Mouse (Mus musculus) midbrain, embryonic 11.5 days (tissue): ENCODE data around the gene Zbtb20. TPM values are rescaled to one million over a fixed set of nuclear protein-coding genes. Genes with fewer than 3 reads are reported as not detected.

ENCODE experiments used
- ATAC-seq: fragments of 200-750 bp; cut with Nextera tagmentation; 2 replicates; pipeline ENCODE4 v1.8.0; 2017; ENCODE audit warnings: moderate TSS enrichment, moderate library complexity; ENCODE audit not compliant: low FRiP score
- DNase-seq: peaks from one replicate; pipeline ENCODE4 v3.0.0; 2015; ENCODE audit warnings: low spot score; ENCODE audit errors: missing footprints
- H3K27ac ChIP-seq: fragments of 300-500 bp; sonication (generic); 2 replicates; pipeline ENCODE4 v1.5.1; 2014; ENCODE audit warnings: low read depth, low read length
- H3K27me3 ChIP-seq: fragments of 300-500 bp; sonication (generic); 2 replicates; pipeline ENCODE4 v1.6.1; 2014; ENCODE audit warnings: mild to moderate bottlenecking, low read length, moderate library complexity, mixed read lengths; ENCODE audit not compliant: control insufficient read depth, insufficient read depth
- H3K36me3 ChIP-seq: fragments of 300-500 bp; sonication (generic); 2 replicates; pipeline ENCODE4 v1.6.1; 2014; ENCODE audit warnings: mild to moderate bottlenecking, low read length, moderate library complexity, mixed read lengths; ENCODE audit not compliant: control insufficient read depth, insufficient read depth
- H3K4me1 ChIP-seq: fragments of 300-500 bp; sonication (generic); 2 replicates; pipeline ENCODE4 v1.6.1; 2014; ENCODE audit warnings: low read length; ENCODE audit not compliant: control insufficient read depth, insufficient read depth
- H3K4me2 ChIP-seq: fragments of 300-500 bp; sonication (generic); 2 replicates; pipeline ENCODE4 v1.6.1; 2014; ENCODE audit warnings: mild to moderate bottlenecking, moderate library complexity
- H3K4me3 ChIP-seq: fragments of 300-500 bp; sonication (generic); 2 replicates; pipeline ENCODE4 v1.5.1; 2014; ENCODE audit warnings: low read depth, low read length
- H3K9ac ChIP-seq: fragments of 300-500 bp; sonication (generic); 2 replicates; pipeline ENCODE4 v1.6.1; 2014; ENCODE audit warnings: low read length
- H3K9me3 ChIP-seq: fragments of 300-500 bp; sonication (generic); 2 replicates; pipeline ENCODE4 v1.6.1; 2016; ENCODE audit warnings: low read length; ENCODE audit not compliant: control insufficient read depth
- WGBS: fragments of 180-500 bp; shearing (Covaris S2); extraction: QIAGEN DNeasy Blood & Tissue Kit; methylation state at CpG from one replicate; pipeline ENCODE4 v1.1.7; 2014; 5-methylcytosine and 5-hydroxymethylcytosine counted together
- polyA plus RNA-seq: library from polyadenylated mRNA; unstranded; fragments of >200 nt; fragmentation: Nextera tagmentation; extraction: Ambion mirVana; gene quantifications from 2 replicates; pipeline ENCODE4 v1.2.1, GENCODE M21; 2014

Zbtb20 gene
- polyA plus RNA-seq, 1 experiment from 2014 or later = 45.6 TPM

DNA sequence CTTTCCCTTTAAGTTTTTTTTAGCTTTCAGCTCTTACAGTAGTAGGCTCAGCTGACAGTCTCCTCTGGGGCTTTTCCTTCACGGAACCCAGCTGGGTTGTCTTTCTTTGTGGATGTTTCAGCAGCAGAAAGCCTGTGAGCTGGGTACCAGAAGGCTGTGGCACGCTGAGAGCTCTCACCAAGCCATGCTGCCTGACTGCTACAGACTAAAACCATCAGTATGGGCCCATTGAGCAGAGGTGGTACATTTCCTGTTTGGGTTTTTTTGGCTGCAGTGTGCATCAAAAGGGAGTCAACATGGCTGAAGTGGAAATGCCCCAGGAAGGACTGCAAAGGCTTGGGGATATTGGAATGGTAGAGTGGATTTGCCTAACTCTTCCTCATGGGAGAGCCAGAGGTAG is 724.0 kb downstream of the Zbtb20 start:
- Histone ChIP-seq H3K27ac (no peak overlapping the region), H3K27me3 (no peaks in the 10 kb centered on the region), H3K4me1 (peaks cover 13% of the 10 kb centered on the region), H3K36me3 (no peaks in the 10 kb centered on the region), H3K4me2 (no peak overlapping the region), H3K9me3 (no peaks in the 10 kb centered on the region), H3K4me3 (no peak overlapping the region), H3K9ac (no peak overlapping the region)
- ATAC-seq (no peak), DNase-seq (no peak)
- WGBS = 85% methylated on average over 2 of the region's 2 CpGs

DNA sequence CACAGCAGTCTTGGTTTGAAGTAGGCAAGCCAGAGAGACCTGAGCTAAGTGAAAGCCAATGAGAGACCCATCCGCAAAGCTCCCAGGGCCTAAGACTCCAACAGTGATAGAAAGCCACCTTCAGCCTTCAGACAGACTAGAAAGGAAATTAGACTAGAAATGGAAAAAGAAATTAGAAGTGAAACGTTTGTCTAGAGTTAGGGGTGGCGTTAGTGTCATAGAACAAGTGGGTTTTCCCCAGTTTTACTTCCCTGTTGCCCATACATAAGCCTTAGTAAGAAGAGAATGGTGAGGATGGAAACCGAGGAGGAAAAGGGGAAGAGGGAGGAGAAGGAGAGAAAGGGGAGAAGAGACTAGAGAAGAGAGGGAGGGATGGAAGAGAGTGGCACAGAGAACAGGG is 726.9 kb downstream of the Zbtb20 start:
- no peak overlapping the region for H3K27ac ChIP-seq

DNA sequence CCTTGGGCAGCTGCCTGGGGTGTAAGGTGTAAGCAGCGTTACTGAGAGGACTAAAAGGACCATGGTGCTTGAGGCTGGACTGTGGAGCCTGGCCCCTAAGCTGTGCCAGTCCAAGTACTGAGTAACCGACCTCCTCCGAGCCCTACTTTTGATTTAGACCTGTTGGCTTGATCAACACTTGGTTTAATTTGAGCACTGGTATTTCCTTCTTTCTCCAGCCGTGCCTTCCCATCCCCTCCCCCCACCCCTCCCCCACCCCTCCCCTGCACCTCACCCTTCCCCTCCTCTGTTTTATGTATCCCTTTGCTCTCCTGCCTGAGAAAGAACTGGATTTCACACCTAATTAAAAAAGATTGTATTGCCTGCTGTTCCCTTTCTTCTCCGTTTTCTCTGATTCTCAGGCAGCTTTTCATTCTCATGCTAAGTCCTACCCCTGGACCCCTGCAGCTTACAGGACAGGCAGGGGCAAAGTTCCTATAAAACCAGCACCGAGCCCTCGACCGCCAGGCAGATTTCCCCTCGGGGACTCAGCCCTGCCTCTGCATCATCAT is 728.0 kb downstream of the Zbtb20 start:
- Histone ChIP-seq H3K36me3 (no peaks in the 10 kb centered on the region; the same call in 1 of the 2 replicates), H3K4me2 (peak overlapping the region; percentile 24; the same call in 1 of the 2 replicates), H3K9me3 (no peaks in the 10 kb centered on the region), H3K9ac (no peak overlapping the region; the same call in 1 of the 2 replicates), H3K27ac (peak overlapping the region; percentile 61), H3K27me3 (no peaks in the 10 kb centered on the region), H3K4me3 (no peak overlapping the region), H3K4me1 (peaks cover 13% of the 10 kb centered on the region)
- peak; percentile 90 for DNase-seq
- under 1% methylated on average over 9 of the region's 9 CpGs for WGBS
- peak; percentile 90 for ATAC-seq

More for the DNA sequence above, 726.9 kb downstream of the Zbtb20 start:
- H3K9me3 ChIP-seq = no peaks in the 10 kb centered on the region
- H3K36me3 ChIP-seq = no peaks in the 10 kb centered on the region; the same call in 1 of the 2 replicates
- H3K4me1 ChIP-seq = peaks cover 13% of the 10 kb centered on the region
- no peak overlapping the region for H3K4me2 ChIP-seq
- no peaks in the 10 kb centered on the region for H3K27me3 ChIP-seq
- ATAC-seq = no peak
- WGBS = 75% methylated on average over 4 of the region's 4 CpGs
- DNase-seq = no peak
- no peak overlapping the region for H3K4me3 ChIP-seq
- no peak overlapping the region for H3K9ac ChIP-seq

DNA sequence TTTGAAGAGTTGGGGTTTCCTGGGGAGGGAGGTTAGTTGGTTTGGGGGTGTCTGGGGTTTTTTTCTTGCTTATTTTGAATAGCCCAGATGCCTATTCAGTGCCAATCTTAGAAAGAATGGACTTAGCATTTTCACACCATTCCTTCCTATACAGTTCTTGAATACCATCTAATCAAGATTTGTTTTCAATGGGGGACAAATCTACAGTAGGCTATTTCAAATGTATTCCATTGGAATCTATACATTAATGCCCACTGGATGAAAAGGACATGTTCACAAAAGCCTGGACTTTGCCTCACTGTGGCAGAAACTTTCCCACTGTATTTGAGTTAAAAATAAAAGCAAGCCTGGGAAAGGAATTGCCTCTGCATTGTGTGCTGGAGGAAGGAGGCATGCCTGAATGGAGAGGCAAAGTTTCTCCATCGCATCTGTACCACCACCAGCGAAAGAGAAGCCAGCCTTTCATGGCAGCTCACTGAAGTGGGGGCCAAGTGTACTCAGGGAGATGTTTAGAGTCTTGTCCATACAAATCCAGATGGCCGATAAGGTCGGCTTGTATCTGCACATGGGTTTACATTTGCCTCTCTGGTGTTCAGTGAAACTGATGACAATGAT is 728.8 kb downstream of the Zbtb20 start:
- ATAC-seq (0 out of 2 replicates have a peak, but pooled peaks have one; percentile 16), DNase-seq (no peak)
- H3K4me1 ChIP-seq = peaks cover 13% of the 10 kb centered on the region
- no peaks in the 10 kb centered on the region for H3K9me3 ChIP-seq
- H3K4me2 ChIP-seq = 0 out of 2 replicates have a peak overlapping the region, but pooled peaks have one; percentile 13
- no peak overlapping the region for H3K4me3 ChIP-seq
- WGBS = 28% methylated on average over 4 of the region's 4 CpGs
- H3K27ac ChIP-seq = peak overlapping the region; percentile 61
- H3K9ac ChIP-seq = no peak overlapping the region
- H3K36me3 ChIP-seq = peaks cover under 1% of the 10 kb centered on the region; the same call in 1 of the 2 replicates
- H3K27me3 ChIP-seq = no peaks in the 10 kb centered on the region

DNA sequence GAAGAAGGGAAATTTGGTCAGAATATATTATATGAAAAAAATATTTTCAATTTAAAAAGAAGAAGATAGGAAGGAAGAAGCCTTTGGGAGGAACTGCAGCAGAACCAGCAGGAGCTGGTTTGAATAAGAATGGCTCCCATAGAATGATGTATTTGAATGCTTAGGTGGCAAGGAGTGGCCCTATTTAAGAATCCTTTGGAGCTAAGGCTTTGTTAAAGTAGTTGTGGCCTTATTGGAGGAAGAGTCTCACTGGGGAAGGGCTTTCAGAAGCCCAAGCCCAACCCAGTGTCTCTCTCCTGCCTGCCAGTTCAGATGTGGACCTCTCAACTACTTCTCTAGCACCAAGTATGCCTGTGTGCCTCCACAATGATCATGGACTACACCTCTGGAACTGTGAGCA is 731.4 kb downstream of the Zbtb20 start:
- Histone ChIP-seq H3K36me3 (peaks cover 13% of the 10 kb centered on the region), H3K27me3 (no peaks in the 10 kb centered on the region), H3K4me2 (no peak overlapping the region), H3K4me1 (peaks cover 13% of the 10 kb centered on the region), H3K9ac (no peak overlapping the region), H3K27ac (no peak overlapping the region), H3K9me3 (no peaks in the 10 kb centered on the region), H3K4me3 (no peak overlapping the region)
- ATAC-seq (no peak), DNase-seq (no peak)

DNA sequence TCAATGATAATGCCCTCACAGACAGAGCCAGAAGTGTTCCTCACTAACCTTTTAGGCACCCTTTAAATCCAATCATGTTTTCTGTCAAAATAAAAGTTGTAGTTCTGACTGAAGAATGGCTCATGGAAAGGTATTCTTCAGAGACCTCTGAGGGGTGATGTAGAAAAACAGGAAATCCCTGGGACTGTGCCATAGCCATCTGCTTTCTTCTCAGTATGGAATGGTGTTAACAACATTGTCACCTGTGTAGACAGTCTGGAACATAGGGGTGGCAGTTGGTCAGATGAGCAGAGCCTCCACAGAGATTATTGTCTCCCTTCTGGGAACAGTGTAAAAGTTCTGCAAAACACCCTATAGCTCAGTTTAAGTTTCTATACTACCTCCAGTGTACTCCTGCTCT is 732.4 kb downstream of the Zbtb20 start:
- no peak overlapping the region for H3K4me2 ChIP-seq
- no peak for DNase-seq
- ATAC-seq = no peak
- H3K4me1 ChIP-seq = peaks cover 13% of the 10 kb centered on the region
- no peak overlapping the region for H3K9ac ChIP-seq
- no peak overlapping the region for H3K4me3 ChIP-seq
- no peaks in the 10 kb centered on the region for H3K9me3 ChIP-seq
- no peak overlapping the region for H3K27ac ChIP-seq
- H3K36me3 ChIP-seq = peaks cover 13% of the 10 kb centered on the region
- H3K27me3 ChIP-seq = no peaks in the 10 kb centered on the region

DNA sequence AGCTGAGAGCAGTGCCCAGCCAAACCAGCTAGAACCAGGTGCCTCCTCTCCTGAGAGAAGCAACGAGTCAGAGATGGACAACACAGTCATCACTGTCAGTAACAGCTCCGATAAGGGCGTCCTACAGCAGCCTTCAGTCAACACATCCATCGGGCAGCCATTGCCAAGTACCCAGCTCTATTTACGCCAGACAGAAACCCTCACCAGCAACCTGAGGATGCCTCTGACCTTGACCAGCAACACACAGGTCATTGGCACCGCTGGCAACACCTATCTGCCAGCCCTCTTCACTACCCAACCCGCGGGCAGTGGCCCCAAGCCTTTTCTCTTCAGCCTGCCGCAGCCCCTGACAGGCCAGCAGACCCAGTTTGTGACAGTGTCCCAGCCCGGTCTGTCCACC is 734.7 kb downstream of the Zbtb20 start:
- DNase-seq (no peak), ATAC-seq (no peak)
- Histone ChIP-seq H3K27me3 (no peaks in the 10 kb centered on the region), H3K27ac (no peak overlapping the region), H3K9me3 (no peaks in the 10 kb centered on the region), H3K9ac (no peak overlapping the region), H3K36me3 (peaks cover 13% of the 10 kb centered on the region), H3K4me1 (no peaks in the 10 kb centered on the region), H3K4me2 (no peak overlapping the region), H3K4me3 (no peak overlapping the region)
- WGBS = 95% methylated on average over 10 of the region's 10 CpGs

DNA sequence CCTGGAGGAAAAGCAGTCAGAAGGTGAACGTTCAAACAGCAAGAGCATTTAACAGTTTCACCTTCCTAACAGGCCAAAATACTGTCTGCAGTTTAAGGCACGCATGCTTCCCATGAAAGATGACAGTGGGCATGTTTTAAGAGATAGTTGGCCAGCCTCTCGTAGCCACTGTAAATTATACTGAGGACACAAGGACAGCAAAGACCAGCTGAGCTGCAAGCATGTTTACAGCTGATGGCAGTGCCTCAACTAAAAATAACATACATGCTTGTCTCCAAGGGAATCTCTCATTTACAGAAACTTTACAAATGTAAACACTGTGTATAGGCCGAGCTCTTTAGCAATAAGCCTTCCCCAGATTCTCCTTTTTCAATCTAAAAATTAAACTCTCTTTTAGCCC is 740.7 kb downstream of the Zbtb20 start:
- no peaks in the 10 kb centered on the region for H3K27me3 ChIP-seq
- no peak overlapping the region for H3K4me2 ChIP-seq
- no peaks in the 10 kb centered on the region for H3K9me3 ChIP-seq
- no peak overlapping the region for H3K27ac ChIP-seq
- ATAC-seq (no peak), DNase-seq (no peak)
- H3K36me3 ChIP-seq = 0 out of 2 replicates have a peak, but pooled peaks cover 5% of the 10 kb centered on the region
- 80% methylated on average over 4 of the region's 4 CpGs for WGBS
- H3K4me3 ChIP-seq = no peak overlapping the region
- no peak overlapping the region for H3K9ac ChIP-seq
- peaks cover 3% of the 10 kb centered on the region; the same call in 1 of the 2 replicates for H3K4me1 ChIP-seq

DNA sequence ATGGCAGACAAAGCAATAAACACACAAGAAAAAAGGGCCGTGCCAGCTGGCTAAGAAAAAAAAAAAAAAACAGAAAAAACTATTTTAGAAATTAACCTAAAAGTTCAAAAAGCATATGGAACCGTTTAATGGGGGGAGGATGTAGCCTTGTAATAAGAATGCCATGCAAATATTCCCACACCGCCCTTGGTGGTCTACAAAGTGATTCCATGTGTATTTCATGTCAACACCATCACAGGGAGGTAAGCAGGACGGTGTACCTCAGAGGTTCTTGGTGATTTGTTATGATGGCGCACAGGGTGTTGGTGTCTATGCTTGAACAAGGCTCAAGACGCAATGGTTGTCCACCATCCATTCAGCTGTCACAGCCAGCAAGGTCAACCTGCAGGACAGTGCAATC is 741.7 kb downstream of the Zbtb20 start:
- Histone ChIP-seq H3K27ac (no peak overlapping the region), H3K4me1 (peaks cover 6% of the 10 kb centered on the region; the same call in 1 of the 2 replicates), H3K4me2 (no peak overlapping the region), H3K27me3 (no peaks in the 10 kb centered on the region), H3K9me3 (no peaks in the 10 kb centered on the region), H3K9ac (no peak overlapping the region), H3K36me3 (0 out of 2 replicates have a peak, but pooled peaks cover 5% of the 10 kb centered on the region), H3K4me3 (no peak overlapping the region)
- 89% methylated on average over 6 of the region's 6 CpGs for WGBS
- ATAC-seq (no peak), DNase-seq (no peak)
